Comparison of ENCODE assay signal across 22 mouse cellular contexts in genomic region chr1:129764748-129765147, GRCm38 (mm10).
DNase-seq lines count a peak whose midpoint lies in the region; ATAC-seq and TF ChIP-seq lines count a peak whose summit lies in the region.
"Had no signal": no experiment of that assay in that cellular context is flagged by ENCODE, and none has a peak within 500 bp of the region (broad histone marks: within the 10 kb centered on the region; RNA-seq: fewer than 3 reads in every experiment).

No protein-coding gene starts in this region.

- H3K4me1 ChIP-seq in heart, embryonic 13.5 days = no peaks in the 10 kb centered on the region
- H3K4me1 ChIP-seq in MEL (ENCODE audit: control insufficient read depth in 1 of 2, insufficient read depth in 2 of 2, low read length in 2 of 2) = peaks cover 5 to 15% of the 10 kb centered on the region in 2 experiments; a peak in 3 of 4 replicates
- no peaks in the 10 kb centered on the region for H3K4me1 ChIP-seq in midbrain, embryonic 14.5 days (ENCODE audit: control insufficient read depth, insufficient read depth, low read length)

- no peaks in the 10 kb centered on the region for H3K9me3 ChIP-seq in heart, embryonic 13.5 days
- H3K9me3 ChIP-seq in MEL (replicated peaks; ENCODE audit: insufficient read depth, low read length) = no peaks in the 10 kb centered on the region
- no peaks in the 10 kb centered on the region for H3K9me3 ChIP-seq in midbrain, embryonic 14.5 days (ENCODE audit: control insufficient read depth, low read length)
- H3K9me3 ChIP-seq: G1E had no signal

- H3K4me3 ChIP-seq in heart, embryonic 13.5 days = no peak overlapping the region
- H3K4me3 ChIP-seq in MEL (ENCODE audit: control insufficient read depth in 1 of 2, insufficient read depth in 1 of 2, low read depth in 2 of 2, low read length in 2 of 2) = no peak overlapping the region
- H3K4me3 ChIP-seq in midbrain, embryonic 14.5 days (replicated peaks; ENCODE audit: low read depth, low read length) = no peak overlapping the region

- ATAC-seq in heart, embryonic 13.5 days (ENCODE audit: extremely low read depth, insufficient number of reproducible peaks, low FRiP score, low TSS enrichment) = no peak
- 0 out of 2 replicates have a peak, but pooled peaks have one; percentile 23 for ATAC-seq in megakaryocyte progenitor cell, adult 5-6 weeks (replicated peaks; ENCODE audit: poor library complexity)
- no peak for ATAC-seq in midbrain, embryonic 14.5 days (ENCODE audit: low FRiP score, low TSS enrichment)
- ATAC-seq: activated CD4-positive, CD25-positive, alpha-beta regulatory T cell, adult 4 months; CD4-positive, CD25-positive, alpha-beta regulatory T cell, adult 4 months; Patski had no signal

- no peaks in the 10 kb centered on the region for H3K36me3 ChIP-seq in heart, embryonic 13.5 days
- peaks cover 0 to 26% of the 10 kb centered on the region in 2 experiments; a peak in 2 of 4 replicates for H3K36me3 ChIP-seq in MEL (ENCODE audit: control insufficient read depth in 1 of 2, insufficient read depth in 2 of 2, low read length in 2 of 2)
- H3K36me3 ChIP-seq in midbrain, embryonic 14.5 days (ENCODE audit: control insufficient read depth, insufficient read depth, low read length) = no peaks in the 10 kb centered on the region
- H3K36me3 ChIP-seq: G1E had no signal

- H3K27ac ChIP-seq in heart, embryonic 13.5 days (replicated peaks) = 0 out of 2 replicates have a peak overlapping the region, but pooled peaks have one; percentile 12
- H3K27ac ChIP-seq in MEL (ENCODE audit: control insufficient read depth, low read depth, low read length) = peak overlapping the region; percentile 27
- no peak overlapping the region for H3K27ac ChIP-seq in midbrain, embryonic 14.5 days (replicated peaks; ENCODE audit: low read depth, low read length)

- TF ChIP-seq EP300 in MEL (IDR thresholded peaks at IDR 0.05; ENCODE audit: low read depth in 1 of 2, low read length in 2 of 2) = peak; percentile 55 to 73; a peak in 2 of 4 replicates

- no peak for TF ChIP-seq CTCF in MEL (IDR thresholded peaks at IDR 0.05 in 2 of 3, conservative IDR thresholded peaks at IDR 0.05 in 1 of 3; ENCODE audit: control insufficient read depth in 1 of 3, insufficient read depth in 1 of 3, low read depth in 2 of 3, low read length in 3 of 3, poor library complexity in 1 of 3, severe bottlenecking in 1 of 3)

- no peak overlapping the region for H3K9ac ChIP-seq in heart, embryonic 13.5 days
- H3K9ac ChIP-seq in MEL (ENCODE audit: control insufficient read depth, low read depth, low read length, poor library complexity, severe bottlenecking) = no peak overlapping the region
- H3K9ac ChIP-seq in midbrain, embryonic 14.5 days (replicated peaks; ENCODE audit: low read length) = no peak overlapping the region

- H3K79me2 ChIP-seq in MEL (ENCODE audit: control insufficient read depth, insufficient read depth, low read length, poor library complexity) = no peaks in the 10 kb centered on the region

- WGBS in heart, embryonic 13.5 days = 43% methylated on average over 2 of the region's 2 CpGs
- WGBS in midbrain, embryonic 14.5 days = 69% methylated on average over 2 of the region's 2 CpGs

- H3K27me3 ChIP-seq in heart, embryonic 13.5 days (replicated peaks) = no peaks in the 10 kb centered on the region
- H3K27me3 ChIP-seq in MEL (ENCODE audit: control insufficient read depth in 1 of 2, insufficient read depth in 2 of 2, low read length in 2 of 2) = no peaks in the 10 kb centered on the region
- no peaks in the 10 kb centered on the region for H3K27me3 ChIP-seq in midbrain, embryonic 14.5 days (ENCODE audit: control insufficient read depth, insufficient read depth, low read length)
- H3K27me3 ChIP-seq: CH12.LX had no signal

- no peak for TF ChIP-seq POLR2A in MEL (IDR thresholded peaks at IDR 0.05; ENCODE audit: control insufficient read depth in 1 of 2, insufficient read depth in 1 of 2, low read depth in 1 of 2, low read length in 2 of 2, poor library complexity in 1 of 2)

- no peak for TF ChIP-seq RAD21 in MEL (IDR thresholded peaks at IDR 0.05; ENCODE audit: low read depth, low read length)

- no peak for DNase-seq in heart, postnatal 4 days
- peak; percentile 47 for DNase-seq in MEL (ENCODE audit: low read depth, low spot score)
- no peak for DNase-seq in cerebellum, postnatal 14 days
- DNase-seq in midbrain, embryonic 14.5 days = no peak
- DNase-seq: adrenal gland, adult 2 months; adrenal gland, adult 8-10 months; adrenal gland, postnatal 10 days; adrenal gland, postnatal 14 days; adrenal gland, postnatal 25 days; adrenal gland, postnatal 36 days; B cell, adult 2 months; cerebellum, adult 11 months; cerebellum, adult 11-12 months; cerebellum, adult 18-20 months; cerebellum, adult 2 months had no signal

- no peak overlapping the region for H3K4me2 ChIP-seq in heart, embryonic 13.5 days
- no peak overlapping the region for H3K4me2 ChIP-seq in midbrain, embryonic 14.5 days (ENCODE audit: low read length)

TF ChIP-seq in MEL, 35 proteins besides CTCF, POLR2A, EP300 and RAD21:
- no peak for TF ChIP-seq SIN3A (IDR thresholded peaks at IDR 0.05; ENCODE audit: low read length)
- TF ChIP-seq GATA1 (IDR thresholded peaks at IDR 0.05; ENCODE audit: low read depth, low read length) = peak; percentile 59
- TF ChIP-seq TCF12 (IDR thresholded peaks at IDR 0.05; ENCODE audit: low read depth, low read length) = peak; percentile 54; the same call in 1 of the 2 replicates
- TF ChIP-seq ETS1 (IDR thresholded peaks at IDR 0.05; ENCODE audit: low read depth, low read length) = peak; percentile 71
- no peak for TF ChIP-seq MAZ (IDR thresholded peaks at IDR 0.05; ENCODE audit: low read depth, low read length)
- TF ChIP-seq RCOR1 (IDR thresholded peaks at IDR 0.05; ENCODE audit: low read depth, low read length) = no peak
- peak; percentile 94 for TF ChIP-seq ZNF384 (IDR thresholded peaks at IDR 0.05; ENCODE audit: low read depth, low read length)
TF ChIP-seq in MEL: peak in this region for 4.
